Mouse (Mus musculus): ENCODE data around the gene Angptl2. TPM values are rescaled to one million over a fixed set of nuclear protein-coding genes. Genes with fewer than 3 reads are reported as not detected.

The Angptl2 gene
- polyA plus RNA-seq, 1 experiment from 2014 or later, result 37.3 TPM

DNA sequence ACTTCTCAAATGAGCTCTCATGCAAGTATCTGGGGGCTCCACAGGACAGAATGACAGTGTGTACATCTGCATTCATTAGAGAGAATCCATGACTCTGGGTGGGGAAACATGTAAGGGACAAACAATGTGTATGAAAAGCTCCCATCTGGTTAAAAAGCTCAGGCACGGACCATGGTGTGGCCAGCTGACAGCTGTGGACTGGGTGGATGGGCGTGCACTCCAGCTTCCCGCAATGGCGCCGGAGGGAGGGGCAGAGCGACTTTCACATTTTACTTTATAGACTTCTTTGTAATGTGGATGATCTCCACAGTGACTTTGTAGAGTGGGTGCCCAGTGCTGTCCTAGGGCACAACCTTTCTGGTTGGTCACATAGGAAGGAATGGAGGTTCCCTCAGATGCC lies 36.9 kb downstream of the Angptl2 start:
- H3K4me1 ChIP-seq (replicated peaks; ENCODE audit: control insufficient read depth, insufficient read depth), result peaks cover 2% of the 10 kb centered on the region; the same call in 1 of the 2 replicates
- DNase-seq (ENCODE audit: low spot score) (no peak), ATAC-seq (ENCODE audit: low FRiP score, low TSS enrichment) (no peak)
- no peaks in the 10 kb centered on the region for H3K36me3 ChIP-seq (ENCODE audit: control insufficient read depth, insufficient read depth, low read length)
- H3K27me3 ChIP-seq (ENCODE audit: control insufficient read depth, insufficient read depth, low read length), result no peaks in the 10 kb centered on the region
- no peak overlapping the region for H3K4me2 ChIP-seq (replicated peaks; ENCODE audit: low read depth)
- TF ChIP-seq EP300 (optimal IDR thresholded peaks at IDR 0.05), result no peak
- no peak for TF ChIP-seq CTCF (IDR thresholded peaks at IDR 0.05; ENCODE audit: low read depth)
- no peak overlapping the region for H3K27ac ChIP-seq (replicated peaks)
- H3K4me3 ChIP-seq (ENCODE audit: low read depth, low read length), result no peak overlapping the region
- H3K9me3 ChIP-seq (ENCODE audit: control insufficient read depth, low read length), result no peaks in the 10 kb centered on the region
- H3K9ac ChIP-seq (ENCODE audit: low read length), result no peak overlapping the region
- 85% methylated on average over 6 of the region's 6 CpGs for WGBS

- no peaks in the 10 kb centered on the region for H3K27me3 ChIP-seq (ENCODE audit: control insufficient read depth, insufficient read depth, low read length)
- H3K4me3 ChIP-seq (ENCODE audit: low read depth, low read length), result no peak overlapping the region
- H3K9ac ChIP-seq (ENCODE audit: low read length), result no peak overlapping the region
- no peak for DNase-seq (ENCODE audit: low spot score)
- H3K4me1 ChIP-seq (replicated peaks; ENCODE audit: control insufficient read depth, insufficient read depth), result peaks cover 2% of the 10 kb centered on the region; the same call in 1 of the 2 replicates
- H3K27ac ChIP-seq (replicated peaks), result no peak overlapping the region
- TF ChIP-seq CTCF (IDR thresholded peaks at IDR 0.05; ENCODE audit: low read depth) (no peak), EP300 (optimal IDR thresholded peaks at IDR 0.05) (no peak)
- no peaks in the 10 kb centered on the region for H3K9me3 ChIP-seq (ENCODE audit: control insufficient read depth, low read length)
- H3K36me3 ChIP-seq (ENCODE audit: control insufficient read depth, insufficient read depth, low read length), result no peaks in the 10 kb centered on the region
- no peak for ATAC-seq (ENCODE audit: low FRiP score, low TSS enrichment)
- 54% methylated on average over 4 of the region's 4 CpGs for WGBS
- no peak overlapping the region for H3K4me2 ChIP-seq (replicated peaks; ENCODE audit: low read depth)
Observed at GRCm38 (mm10) chr2:33253572-33254190, 37.8 kb downstream of the Angptl2 start.

DNA sequence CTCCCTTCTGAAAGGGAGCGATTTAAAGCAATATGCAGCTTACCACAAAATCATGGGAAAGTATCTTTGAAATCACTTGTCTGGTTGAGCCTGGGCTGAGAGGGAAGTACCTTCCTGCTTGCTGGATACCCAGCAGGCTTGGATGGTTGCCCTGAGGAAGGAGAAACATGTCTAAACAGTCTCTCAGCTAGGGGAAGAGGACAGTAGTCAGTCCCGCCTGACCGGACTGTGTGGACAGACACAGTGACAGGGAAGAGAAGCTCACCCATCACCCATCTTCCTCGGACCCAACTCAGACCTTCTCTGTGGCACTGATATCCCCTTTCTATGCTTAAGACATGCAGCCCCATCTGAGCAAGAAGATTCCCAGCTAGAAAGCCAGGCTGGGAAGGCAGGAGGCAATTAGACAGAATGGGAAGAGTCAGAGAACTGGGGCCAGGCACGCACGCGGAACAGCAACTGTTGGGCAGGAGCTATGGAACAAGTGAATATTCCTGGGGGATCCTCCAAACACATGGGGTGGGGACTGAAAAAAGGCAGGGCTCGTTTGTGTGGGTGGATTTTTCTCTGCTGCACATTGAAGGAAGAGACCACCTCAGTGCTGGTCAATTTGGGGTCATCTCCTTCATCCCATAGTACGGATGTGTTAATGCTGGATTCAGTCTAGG lies 38.6 kb downstream of the Angptl2 start:
- ATAC-seq (ENCODE audit: low FRiP score, low TSS enrichment) (no peak), DNase-seq (ENCODE audit: low spot score) (no peak)
- Histone ChIP-seq H3K36me3 (ENCODE audit: control insufficient read depth, insufficient read depth, low read length) (no peaks in the 10 kb centered on the region), H3K9me3 (ENCODE audit: control insufficient read depth, low read length) (no peaks in the 10 kb centered on the region), H3K27ac (replicated peaks) (no peak overlapping the region), H3K27me3 (ENCODE audit: control insufficient read depth, insufficient read depth, low read length) (no peaks in the 10 kb centered on the region), H3K4me1 (replicated peaks; ENCODE audit: control insufficient read depth, insufficient read depth) (peaks cover 2% of the 10 kb centered on the region; the same call in 1 of the 2 replicates), H3K9ac (ENCODE audit: low read length) (no peak overlapping the region), H3K4me2 (replicated peaks; ENCODE audit: low read depth) (no peak overlapping the region), H3K4me3 (ENCODE audit: low read depth, low read length) (no peak overlapping the region)
- WGBS, result 74% methylated on average over 9 of the region's 9 CpGs
- TF ChIP-seq EP300 (optimal IDR thresholded peaks at IDR 0.05) (no peak), CTCF (IDR thresholded peaks at IDR 0.05; ENCODE audit: low read depth) (no peak)

- H3K9me3 ChIP-seq (ENCODE audit: control insufficient read depth, low read length), result no peaks in the 10 kb centered on the region
- ATAC-seq (ENCODE audit: low FRiP score, low TSS enrichment), result no peak
Observed at GRCm38 (mm10) chr2:33256769-33257537, 41.1 kb downstream of the Angptl2 start.

GRCm38 (mm10) chr2:33260772-33261171 lies 44.9 kb downstream of the Angptl2 start:
- Histone ChIP-seq H3K4me1 (replicated peaks; ENCODE audit: control insufficient read depth, insufficient read depth) (no peaks in the 10 kb centered on the region), H3K9ac (ENCODE audit: low read length) (no peak overlapping the region), H3K4me2 (replicated peaks; ENCODE audit: low read depth) (no peak overlapping the region), H3K27ac (replicated peaks) (no peak overlapping the region), H3K9me3 (ENCODE audit: control insufficient read depth, low read length) (no peaks in the 10 kb centered on the region), H3K36me3 (ENCODE audit: control insufficient read depth, insufficient read depth, low read length) (no peaks in the 10 kb centered on the region), H3K27me3 (ENCODE audit: control insufficient read depth, insufficient read depth, low read length) (no peaks in the 10 kb centered on the region), H3K4me3 (ENCODE audit: low read depth, low read length) (no peak overlapping the region)
- TF ChIP-seq EP300 (optimal IDR thresholded peaks at IDR 0.05) (no peak), CTCF (IDR thresholded peaks at IDR 0.05; ENCODE audit: low read depth) (no peak)
- 84% methylated on average over 8 of the region's 8 CpGs for WGBS
- ATAC-seq (ENCODE audit: low FRiP score, low TSS enrichment) (no peak), DNase-seq (ENCODE audit: low spot score) (no peak)

More at GRCm38 (mm10) chr2:33256769-33257537, 41.1 kb downstream of the Angptl2 start:
- no peak overlapping the region for H3K4me2 ChIP-seq (replicated peaks; ENCODE audit: low read depth)
- WGBS, result 60% methylated on average over 3 of the region's 3 CpGs
- TF ChIP-seq CTCF (IDR thresholded peaks at IDR 0.05; ENCODE audit: low read depth), result no peak
- TF ChIP-seq EP300 (optimal IDR thresholded peaks at IDR 0.05), result no peak
- no peaks in the 10 kb centered on the region for H3K27me3 ChIP-seq (ENCODE audit: control insufficient read depth, insufficient read depth, low read length)
- H3K36me3 ChIP-seq (ENCODE audit: control insufficient read depth, insufficient read depth, low read length), result no peaks in the 10 kb centered on the region
- DNase-seq (ENCODE audit: low spot score), result no peak
- H3K4me1 ChIP-seq (replicated peaks; ENCODE audit: control insufficient read depth, insufficient read depth), result peaks cover 1% of the 10 kb centered on the region; the same call in 1 of the 2 replicates
- H3K27ac ChIP-seq (replicated peaks), result no peak overlapping the region
- no peak overlapping the region for H3K4me3 ChIP-seq (ENCODE audit: low read depth, low read length)
- no peak overlapping the region for H3K9ac ChIP-seq (ENCODE audit: low read length)
